Mouse (Mus musculus) forebrain, embryonic 13.5 days (tissue): ENCODE data around the gene Nudt6. TPM values are rescaled to one million over a fixed set of nuclear protein-coding genes. Genes with fewer than 3 reads are reported as not detected.

Experiments used
- ATAC-seq: fragments of 200-750 bp; cut with Nextera tagmentation; 2 replicates; pipeline ENCODE4 v1.8.0; 2017
- H3K27ac ChIP-seq: fragments of 300-500 bp; sonication (generic); 2 replicates; pipeline ENCODE4 v1.5.1; 2015; ENCODE audit warnings: inconsistent platforms, mild to moderate bottlenecking, moderate library complexity
- H3K27me3 ChIP-seq: fragments of 300-500 bp; sonication (generic); 2 replicates; pipeline ENCODE4 v1.6.1; 2015; ENCODE audit warnings: mild to moderate bottlenecking, inconsistent platforms
- H3K36me3 ChIP-seq: fragments of 300-500 bp; sonication (generic); 2 replicates; pipeline ENCODE4 v1.6.1; 2015; ENCODE audit warnings: mild to moderate bottlenecking, inconsistent platforms; ENCODE audit not compliant: poor library complexity, severe bottlenecking
- H3K4me1 ChIP-seq: fragments of 300-500 bp; sonication (generic); 2 replicates; pipeline ENCODE4 v1.6.1; 2015; ENCODE audit warnings: inconsistent platforms
- H3K4me2 ChIP-seq: fragments of 300-500 bp; sonication (generic); 2 replicates; pipeline ENCODE4 v1.6.1; 2015; ENCODE audit warnings: inconsistent platforms, mild to moderate bottlenecking, moderate library complexity
- H3K4me3 ChIP-seq: fragments of 300-500 bp; sonication (generic); 2 replicates; pipeline ENCODE4 v1.5.1; 2015; ENCODE audit warnings: mild to moderate bottlenecking, inconsistent platforms
- H3K9ac ChIP-seq: fragments of 300-500 bp; sonication (generic); 2 replicates; pipeline ENCODE4 v1.6.1; 2015; ENCODE audit warnings: mild to moderate bottlenecking, inconsistent platforms
- H3K9me3 ChIP-seq: fragments of 300-500 bp; sonication (generic); replicated peaks from 2 replicates; pipeline ENCODE4 v1.6.1; 2016; ENCODE audit warnings: inconsistent platforms
- WGBS: fragments of 180-500 bp; shearing (Covaris S2); methylation state at CpG from one replicate; pipeline ENCODE4 v1.1.7; 2015; 5-methylcytosine and 5-hydroxymethylcytosine counted together
- polyA plus RNA-seq: library from polyadenylated mRNA; unstranded; fragments of >200 nt; fragmentation: Nextera tagmentation; extraction: Ambion mirVana; gene quantifications from 2 replicates; pipeline ENCODE4 v1.2.1, GENCODE M21; 2015

Gene Nudt6
- 3.3 and 4.6 TPM in 2 replicates for polyA plus RNA-seq

- WGBS, result under 1% methylated on average over 49 of the region's 50 CpGs
- H3K27ac ChIP-seq, result peak within 1 kb of the TSS; percentile 71
Observed at GRCm38 (mm10) chr3:37420072-37420471, at the start of gene Nudt6. Gene Nudt6, minus strand, starts transcription at chr3:37420211.

GRCm38 (mm10) chr3:37469353-37469752, 49.3 kb upstream of the Nudt6 start:
- H3K27ac ChIP-seq, result no peak overlapping the region
- H3K4me2 ChIP-seq, result no peak overlapping the region
- no peaks in the 10 kb centered on the region for H3K9me3 ChIP-seq
- no peak overlapping the region for H3K4me3 ChIP-seq
- 86% methylated on average over 4 of the region's 4 CpGs for WGBS
- H3K4me1 ChIP-seq, result no peaks in the 10 kb centered on the region
- peaks cover 3% of the 10 kb centered on the region; the same call in 1 of the 2 replicates for H3K36me3 ChIP-seq
- H3K27me3 ChIP-seq, result no peaks in the 10 kb centered on the region
- H3K9ac ChIP-seq, result no peak overlapping the region
- no peak for ATAC-seq

More at GRCm38 (mm10) chr3:37420072-37420471, at the start of gene Nudt6:
- Histone ChIP-seq H3K27me3 (no peaks in the 10 kb centered on the region), H3K9ac (peak within 1 kb of the TSS; percentile 82), H3K4me3 (peak within 1 kb of the TSS; percentile 76), H3K4me2 (peak within 1 kb of the TSS; percentile 94), H3K4me1 (peaks cover 19% of the 10 kb centered on the region), H3K36me3 (no peaks in the 10 kb centered on the region), H3K9me3 (no peaks in the 10 kb centered on the region)
- peak; percentile 90 for ATAC-seq

DNA sequence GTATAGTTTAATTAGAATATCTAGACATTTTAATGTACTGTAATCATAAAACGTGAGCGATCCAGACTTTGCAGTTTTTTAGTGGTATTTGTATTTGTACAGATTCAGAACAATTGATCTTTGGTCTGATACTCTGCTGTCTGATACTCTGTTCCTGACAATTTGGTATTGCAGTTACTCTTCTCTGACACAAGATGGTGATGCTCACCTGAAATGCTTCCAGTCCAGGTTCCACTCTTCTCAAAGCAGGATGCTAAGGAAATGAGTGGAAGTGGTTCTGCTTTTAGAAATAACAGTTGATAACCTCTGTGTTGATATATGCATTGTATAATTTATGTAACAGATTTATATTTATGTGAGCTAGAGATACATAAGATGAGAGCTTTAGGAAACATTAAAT, 48.2 kb upstream of the Nudt6 start:
- Histone ChIP-seq H3K36me3 (peaks cover 3% of the 10 kb centered on the region; the same call in 1 of the 2 replicates), H3K4me1 (no peaks in the 10 kb centered on the region), H3K27ac (no peak overlapping the region), H3K4me3 (no peak overlapping the region), H3K4me2 (no peak overlapping the region), H3K9ac (no peak overlapping the region), H3K9me3 (no peaks in the 10 kb centered on the region), H3K27me3 (no peaks in the 10 kb centered on the region)
- peak; percentile 74 for ATAC-seq
- WGBS, result 95% methylated on average over 2 of the region's 2 CpGs

DNA sequence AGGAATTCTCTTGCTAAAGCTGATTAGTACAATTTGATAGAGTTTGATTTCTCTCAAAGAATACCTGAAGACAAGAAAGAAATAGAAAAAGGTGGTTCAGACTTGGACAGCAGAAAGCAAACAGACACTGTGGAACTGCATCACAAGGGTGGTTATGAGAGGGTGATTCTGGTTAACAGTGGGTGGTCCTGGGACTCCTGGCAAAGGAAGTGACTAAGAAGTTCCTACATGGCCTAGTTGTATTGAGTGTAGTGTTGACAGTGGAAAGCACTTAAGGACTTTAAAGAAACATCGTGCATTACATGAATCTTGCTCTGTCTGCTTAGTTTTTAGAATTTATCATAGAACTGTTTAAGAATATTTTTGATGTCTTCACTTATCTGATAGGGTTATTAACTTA, 36.0 kb upstream of the Nudt6 start:
- Histone ChIP-seq H3K27me3 (no peaks in the 10 kb centered on the region), H3K36me3 (0 out of 2 replicates have a peak, but pooled peaks cover 6% of the 10 kb centered on the region), H3K9me3 (no peaks in the 10 kb centered on the region), H3K4me3 (no peak overlapping the region), H3K9ac (no peak overlapping the region), H3K4me1 (no peaks in the 10 kb centered on the region), H3K4me2 (no peak overlapping the region), H3K27ac (no peak overlapping the region)
- 88% methylated on average over 1 of the region's 1 CpGs for WGBS
- no peak for ATAC-seq

DNA sequence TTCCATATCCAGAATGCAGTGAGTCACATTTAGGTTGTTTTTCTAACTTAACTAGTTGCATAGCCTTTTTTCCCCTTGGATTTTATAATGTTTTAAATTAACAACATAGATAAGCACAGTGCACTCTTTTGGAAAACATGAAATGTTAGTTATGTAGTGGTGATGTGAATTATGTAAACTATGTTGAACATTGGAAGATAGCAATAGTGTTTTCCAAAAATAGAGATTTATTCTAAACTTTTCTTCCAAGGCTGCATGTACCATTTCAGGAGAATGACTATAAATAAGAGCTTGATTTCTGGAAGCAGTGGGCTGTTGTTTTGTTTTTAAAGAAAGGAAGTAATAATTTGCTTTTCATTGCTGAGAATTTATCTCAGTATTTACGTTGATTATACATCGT, 23.4 kb upstream of the Nudt6 start:
- Histone ChIP-seq H3K9me3 (no peaks in the 10 kb centered on the region), H3K4me1 (no peaks in the 10 kb centered on the region), H3K4me3 (no peak overlapping the region), H3K27ac (no peak overlapping the region), H3K27me3 (no peaks in the 10 kb centered on the region), H3K36me3 (peaks cover 20% of the 10 kb centered on the region), H3K9ac (no peak overlapping the region), H3K4me2 (no peak overlapping the region)
- no peak for ATAC-seq
- 98% methylated on average over 2 of the region's 2 CpGs for WGBS

- WGBS, result 97% methylated on average over 1 of the region's 1 CpGs
- Histone ChIP-seq H3K4me1 (no peaks in the 10 kb centered on the region), H3K4me2 (no peak overlapping the region), H3K27me3 (no peaks in the 10 kb centered on the region), H3K36me3 (peaks cover 36% of the 10 kb centered on the region), H3K9me3 (no peaks in the 10 kb centered on the region), H3K9ac (no peak overlapping the region), H3K4me3 (no peak overlapping the region), H3K27ac (no peak overlapping the region)
- no peak for ATAC-seq
Observed at GRCm38 (mm10) chr3:37439770-37440169, 19.8 kb upstream of the Nudt6 start.

DNA sequence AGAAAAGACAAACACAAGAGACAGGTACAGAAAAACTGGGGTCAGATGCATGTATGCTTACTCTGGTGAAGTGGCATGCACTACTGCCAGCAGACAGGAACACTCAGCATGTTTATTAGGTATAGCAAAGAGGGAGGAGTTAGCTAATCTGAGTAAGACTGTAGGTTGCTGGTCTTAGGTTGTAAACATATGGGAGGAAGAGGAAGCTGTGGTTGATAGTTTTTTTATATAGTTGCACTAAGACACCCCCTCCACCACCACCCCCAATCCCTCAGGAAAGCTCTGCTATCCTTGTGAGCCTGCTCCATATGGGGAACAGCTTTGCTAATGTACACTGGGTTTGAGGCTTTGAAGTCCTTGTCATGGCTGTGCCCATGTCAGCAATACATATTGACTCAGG, 10.3 kb upstream of the Nudt6 start:
- H3K4me2 ChIP-seq, result no peak overlapping the region
- ATAC-seq, result no peak
- no peaks in the 10 kb centered on the region for H3K9me3 ChIP-seq
- H3K9ac ChIP-seq, result no peak overlapping the region
- H3K27me3 ChIP-seq, result no peaks in the 10 kb centered on the region
- H3K4me3 ChIP-seq, result no peak overlapping the region
- H3K27ac ChIP-seq, result no peak overlapping the region
- no peaks in the 10 kb centered on the region for H3K4me1 ChIP-seq
- H3K36me3 ChIP-seq, result peaks cover 35% of the 10 kb centered on the region

DNA sequence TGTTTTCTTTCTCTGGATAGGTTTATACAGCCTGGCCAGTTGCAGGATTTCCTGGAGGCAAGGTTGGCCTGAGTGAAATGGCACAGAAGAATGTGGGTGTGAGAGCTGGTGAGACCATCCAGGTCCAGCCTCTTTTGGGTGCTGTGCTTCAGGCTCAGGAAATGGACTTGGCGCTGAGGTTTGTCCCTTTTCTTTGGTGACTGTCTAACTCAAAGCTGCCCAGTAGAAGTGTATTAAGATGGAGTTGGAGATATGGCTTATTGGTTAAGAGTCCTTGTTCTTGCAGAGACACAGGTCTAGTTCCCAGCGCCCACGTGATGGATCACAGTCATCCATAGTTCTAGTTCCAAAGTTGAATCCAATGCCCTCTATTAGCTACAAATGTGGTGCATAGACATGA, 6.1 kb upstream of the Nudt6 start:
- Histone ChIP-seq H3K9me3 (no peaks in the 10 kb centered on the region), H3K4me1 (peaks cover 5% of the 10 kb centered on the region), H3K27ac (no peak overlapping the region), H3K9ac (no peak overlapping the region), H3K36me3 (peaks cover 20% of the 10 kb centered on the region), H3K27me3 (no peaks in the 10 kb centered on the region), H3K4me2 (no peak overlapping the region), H3K4me3 (no peak overlapping the region)
- ATAC-seq, result no peak
- WGBS, result 95% methylated on average over 3 of the region's 3 CpGs

- Histone ChIP-seq H3K4me1 (peaks cover 19% of the 10 kb centered on the region), H3K27me3 (no peaks in the 10 kb centered on the region), H3K9me3 (no peaks in the 10 kb centered on the region), H3K9ac (peak overlapping the region; percentile 78), H3K27ac (no peak overlapping the region), H3K36me3 (peaks cover 8% of the 10 kb centered on the region; the same call in 1 of the 2 replicates), H3K4me3 (peak overlapping the region; percentile 76), H3K4me2 (peak overlapping the region; percentile 94)
- 18% methylated on average over 3 of the region's 3 CpGs for WGBS
- no peak for ATAC-seq
Observed at GRCm38 (mm10) chr3:37421179-37421578, 1.2 kb upstream of the Nudt6 start.

- ATAC-seq, result no peak
- Histone ChIP-seq H3K9ac (peak overlapping the region; percentile 78), H3K4me2 (peak overlapping the region; percentile 94), H3K4me1 (peaks cover 19% of the 10 kb centered on the region), H3K27ac (peak overlapping the region; percentile 71), H3K9me3 (no peaks in the 10 kb centered on the region), H3K4me3 (peak overlapping the region; percentile 76), H3K36me3 (peaks cover 4% of the 10 kb centered on the region; the same call in 1 of the 2 replicates), H3K27me3 (no peaks in the 10 kb centered on the region)
- under 1% methylated on average over 24 of the region's 24 CpGs for WGBS
Observed at GRCm38 (mm10) chr3:37420641-37421040, 630 bp upstream of the Nudt6 start.

GRCm38 (mm10) chr3:37419458-37419991, 486 bp downstream of the Nudt6 start, which contains the start of gene Spata5:
Gene Spata5, plus strand, starts transcription at chr3:37419896.
- peak within 1 kb of the TSS; percentile 94 for H3K4me2 ChIP-seq
- ATAC-seq, result peak; percentile 96
- H3K36me3 ChIP-seq, result no peaks in the 10 kb centered on the region
- H3K27me3 ChIP-seq, result no peaks in the 10 kb centered on the region
- peak within 1 kb of the TSS; percentile 71 for H3K27ac ChIP-seq
- peaks cover 19% of the 10 kb centered on the region for H3K4me1 ChIP-seq
- H3K4me3 ChIP-seq, result peak within 1 kb of the TSS; percentile 76
- peak within 1 kb of the TSS; percentile 82 for H3K9ac ChIP-seq
- H3K9me3 ChIP-seq, result no peaks in the 10 kb centered on the region
- WGBS, result 0% methylated on average over 33 of the region's 50 CpGs

- H3K4me1 ChIP-seq, result peaks cover 19% of the 10 kb centered on the region
- 1% methylated on average over 30 of the region's 30 CpGs for WGBS
- H3K27ac ChIP-seq, result peak overlapping the region; percentile 65
- H3K4me3 ChIP-seq, result peak overlapping the region; percentile 76
- H3K36me3 ChIP-seq, result no peaks in the 10 kb centered on the region
- H3K9ac ChIP-seq, result peak overlapping the region; percentile 82
- H3K27me3 ChIP-seq, result no peaks in the 10 kb centered on the region
- H3K9me3 ChIP-seq, result no peaks in the 10 kb centered on the region
- peak overlapping the region; percentile 67 for H3K4me2 ChIP-seq
- no peak for ATAC-seq
Observed at GRCm38 (mm10) chr3:37418961-37419457, 1.0 kb downstream of the Nudt6 start.

DNA sequence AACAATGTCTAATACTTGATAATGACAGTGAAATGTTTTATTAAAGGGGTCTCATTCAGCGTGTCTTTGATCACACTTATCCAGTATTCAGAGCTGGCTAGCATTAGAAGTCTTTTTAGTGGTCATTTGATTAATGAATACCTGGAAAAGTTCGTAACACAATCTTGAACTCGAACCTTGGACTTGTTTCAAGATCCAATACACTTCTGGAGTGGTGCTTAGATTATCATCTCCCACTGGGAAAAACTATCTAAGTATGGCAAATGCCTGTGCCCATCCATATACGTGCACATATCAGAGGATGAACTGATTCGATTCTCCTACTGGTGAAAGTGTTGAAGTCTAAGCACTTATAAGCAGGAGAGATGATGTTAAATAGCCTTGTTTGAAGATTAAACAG, 1.7 kb downstream of the Nudt6 start:
- peak overlapping the region; percentile 67 for H3K4me2 ChIP-seq
- H3K36me3 ChIP-seq, result no peaks in the 10 kb centered on the region
- H3K9ac ChIP-seq, result peak overlapping the region; percentile 82
- H3K4me1 ChIP-seq, result peaks cover 19% of the 10 kb centered on the region
- WGBS, result 81% methylated on average over 5 of the region's 5 CpGs
- H3K4me3 ChIP-seq, result peak overlapping the region; percentile 76
- H3K9me3 ChIP-seq, result no peaks in the 10 kb centered on the region
- ATAC-seq, result no peak
- no peaks in the 10 kb centered on the region for H3K27me3 ChIP-seq
- no peak overlapping the region for H3K27ac ChIP-seq
